Mouse (Mus musculus): ENCODE results near the gene Rab2b. TPM values are rescaled to one million over a fixed set of nuclear protein-coding genes. Genes with fewer than 3 reads are reported as not detected.
A peak's percentile ranks its signal among the peaks of the same experiment; 100 is the strongest.

Rab2b gene
- polyA plus RNA-seq, 1 experiment from 2014 or later = 22.5 TPM

DNA sequence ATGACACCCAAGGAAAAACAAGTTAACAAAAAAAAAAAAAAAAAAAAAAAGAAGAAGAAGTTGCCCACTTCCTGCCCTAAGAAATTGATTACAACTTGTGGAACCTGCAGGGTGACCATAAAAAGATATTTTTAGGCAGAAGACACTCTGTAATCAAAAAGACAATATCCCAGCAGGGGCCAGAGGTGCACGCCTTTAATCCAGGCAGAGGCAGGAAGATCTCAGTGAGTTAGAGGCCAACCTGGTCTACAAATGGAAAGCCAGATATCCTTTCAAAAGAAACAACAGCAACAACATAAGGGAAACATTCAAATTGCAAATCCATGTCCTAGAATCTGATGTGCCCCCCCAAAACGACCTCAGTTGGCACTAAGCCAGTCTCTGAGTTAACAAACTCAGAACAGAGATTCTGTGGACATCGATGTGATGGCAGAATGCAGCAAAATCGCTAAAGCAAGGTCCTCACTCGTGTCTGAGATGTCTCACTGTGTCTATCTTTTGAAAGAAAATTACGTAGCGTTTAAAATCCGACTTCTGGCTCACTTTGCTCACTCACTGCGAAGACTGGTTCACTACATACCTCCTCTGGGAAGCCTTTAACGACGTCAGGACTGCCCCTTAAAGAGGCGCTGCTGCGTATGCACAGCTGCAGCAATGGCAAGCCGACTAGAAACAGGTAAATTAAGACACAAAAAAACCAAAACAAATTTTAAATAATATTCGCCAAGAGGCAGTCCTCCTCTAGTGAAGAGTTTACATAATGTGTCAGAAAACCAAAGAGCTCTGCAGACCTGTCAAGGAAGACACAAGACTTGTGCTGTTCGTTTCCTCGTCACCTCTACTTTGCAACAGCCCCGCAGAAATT, 22.8 kb downstream of the Rab2b start:
- no peaks in the 10 kb centered on the region for H3K9me3 ChIP-seq
- H3K4me1 ChIP-seq = peaks cover 22% of the 10 kb centered on the region
- no peaks in the 10 kb centered on the region for H3K27me3 ChIP-seq (ENCODE audit: poor library complexity, severe bottlenecking)
- peak overlapping the region; percentile 94 for H3K4me3 ChIP-seq
- H3K27ac ChIP-seq = peak overlapping the region; percentile 96
- peaks cover 12% of the 10 kb centered on the region for H3K36me3 ChIP-seq (replicated peaks)
- DNase-seq (ENCODE audit: extremely low spot score, low spot score) = no peak
- WGBS = 10% methylated on average over 18 of the region's 18 CpGs

DNA sequence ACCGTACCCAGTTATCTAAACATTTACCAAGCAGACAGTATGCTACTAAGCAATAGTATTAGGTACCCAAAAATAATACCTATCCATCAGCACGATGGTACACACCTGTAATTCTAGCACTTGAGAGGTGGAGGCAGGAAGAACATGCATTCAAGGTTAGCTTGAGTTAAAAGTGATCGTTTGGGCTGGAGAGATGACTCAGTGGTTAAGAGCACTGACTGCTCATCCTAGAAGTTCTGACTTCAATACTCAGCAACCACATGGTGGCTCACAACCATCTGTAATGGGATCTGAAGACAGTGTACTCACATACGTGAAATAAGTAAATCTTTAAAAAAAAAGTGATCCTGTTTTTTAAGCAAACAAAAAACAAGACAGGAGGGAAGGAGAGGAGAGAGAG, 33.2 kb downstream of the Rab2b start:
- Histone ChIP-seq H3K4me3 (no peak overlapping the region), H3K36me3 (replicated peaks) (peaks cover 14% of the 10 kb centered on the region), H3K9me3 (no peaks in the 10 kb centered on the region), H3K27me3 (ENCODE audit: poor library complexity, severe bottlenecking) (no peaks in the 10 kb centered on the region), H3K27ac (no peak overlapping the region), H3K4me1 (peaks cover 19% of the 10 kb centered on the region)
- WGBS = 78% methylated on average over 4 of the region's 4 CpGs
- no peak for DNase-seq (ENCODE audit: extremely low spot score, low spot score)

DNA sequence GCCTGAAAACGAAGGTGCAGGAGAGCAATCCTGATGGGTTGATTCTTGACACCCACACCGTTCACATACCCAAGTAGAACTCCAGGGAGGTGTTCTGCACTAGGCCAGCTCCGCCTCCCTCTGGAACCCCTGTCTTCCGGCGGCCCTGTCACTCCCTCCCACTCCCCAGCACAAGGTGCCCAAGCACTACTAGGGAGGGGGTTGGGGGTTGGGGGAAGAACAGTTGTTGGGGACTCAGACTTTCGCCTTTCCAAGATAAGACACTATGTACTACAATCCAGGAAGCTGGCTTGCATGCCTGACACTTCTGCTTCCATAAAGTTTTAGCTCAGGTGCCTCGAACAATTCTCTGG, 34.7 kb downstream of the Rab2b start:
- no peaks in the 10 kb centered on the region for H3K9me3 ChIP-seq
- DNase-seq (ENCODE audit: extremely low spot score, low spot score) = no peak
- peaks cover 16% of the 10 kb centered on the region for H3K36me3 ChIP-seq (replicated peaks)
- H3K4me3 ChIP-seq = peak overlapping the region; percentile 86
- H3K4me1 ChIP-seq = peaks cover 19% of the 10 kb centered on the region
- peak overlapping the region; percentile 87 for H3K27ac ChIP-seq
- no peaks in the 10 kb centered on the region for H3K27me3 ChIP-seq (ENCODE audit: poor library complexity, severe bottlenecking)
- WGBS = 13% methylated on average over 7 of the region's 7 CpGs

DNA sequence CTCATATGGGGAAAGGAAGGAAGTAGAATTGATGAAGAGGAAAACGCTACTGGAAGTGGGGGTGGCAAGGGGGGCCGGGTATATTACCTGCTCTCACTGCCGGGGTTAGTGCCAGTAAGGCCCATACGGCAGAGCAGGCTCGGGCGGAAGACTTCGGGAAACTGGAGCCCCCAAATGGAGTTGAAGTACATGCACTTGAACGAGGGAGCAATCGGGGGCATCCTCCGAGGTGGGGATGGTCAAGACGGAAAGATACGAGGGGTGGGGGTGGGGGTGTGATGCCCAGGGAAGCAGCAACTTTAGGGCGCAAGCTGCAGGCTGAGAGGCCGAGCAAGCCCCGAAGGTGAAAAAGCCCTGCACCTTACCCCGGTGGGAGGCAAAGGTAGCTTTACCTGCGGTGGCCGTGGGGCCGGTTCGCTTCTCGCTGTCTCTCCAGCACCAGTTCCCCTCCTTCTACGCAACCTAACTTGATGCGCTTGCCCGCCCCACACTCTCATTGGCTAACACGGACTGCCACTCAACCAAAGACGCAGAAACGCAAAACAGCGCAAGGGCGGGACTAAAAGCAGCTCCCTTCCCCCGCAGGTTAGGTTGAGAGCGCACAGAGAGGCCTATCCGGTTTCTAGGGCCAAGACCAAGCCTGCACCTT, 35.2 kb downstream of the Rab2b start:
- Histone ChIP-seq H3K36me3 (replicated peaks) (peaks cover 15% of the 10 kb centered on the region), H3K4me1 (peaks cover 19% of the 10 kb centered on the region), H3K4me3 (peak overlapping the region; percentile 86), H3K9me3 (no peaks in the 10 kb centered on the region), H3K27ac (peak overlapping the region; percentile 87), H3K27me3 (ENCODE audit: poor library complexity, severe bottlenecking) (no peaks in the 10 kb centered on the region)
- WGBS = under 1% methylated on average over 32 of the region's 32 CpGs
- peak; percentile 98 for DNase-seq (ENCODE audit: extremely low spot score, low spot score)

DNA sequence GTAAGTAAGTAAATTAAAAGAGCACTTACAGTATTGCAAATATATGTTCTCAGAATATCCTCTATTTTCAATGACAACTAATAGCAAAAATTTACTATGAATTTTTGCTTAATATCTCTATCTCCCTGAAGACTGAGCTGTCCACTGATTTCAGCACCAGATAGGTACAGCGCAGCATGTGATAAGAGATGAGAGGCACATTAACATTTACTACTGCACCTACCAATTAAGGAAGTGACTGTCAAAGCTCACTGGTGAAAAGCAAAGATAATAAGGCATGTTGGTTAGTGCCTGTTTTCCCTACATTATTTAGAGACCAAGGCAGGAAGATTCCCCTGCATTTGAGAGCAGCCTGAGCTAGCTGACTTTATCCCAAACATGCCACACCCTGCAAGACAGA, 43.1 kb downstream of the Rab2b start:
- DNase-seq (ENCODE audit: extremely low spot score, low spot score) = no peak
- 100% methylated on average over 1 of the region's 1 CpGs for WGBS
- peaks cover 88% of the 10 kb centered on the region for H3K36me3 ChIP-seq (replicated peaks)
- no peak overlapping the region for H3K27ac ChIP-seq
- no peaks in the 10 kb centered on the region for H3K9me3 ChIP-seq
- H3K4me3 ChIP-seq = no peak overlapping the region
- no peaks in the 10 kb centered on the region for H3K4me1 ChIP-seq
- no peaks in the 10 kb centered on the region for H3K27me3 ChIP-seq (ENCODE audit: poor library complexity, severe bottlenecking)

DNA sequence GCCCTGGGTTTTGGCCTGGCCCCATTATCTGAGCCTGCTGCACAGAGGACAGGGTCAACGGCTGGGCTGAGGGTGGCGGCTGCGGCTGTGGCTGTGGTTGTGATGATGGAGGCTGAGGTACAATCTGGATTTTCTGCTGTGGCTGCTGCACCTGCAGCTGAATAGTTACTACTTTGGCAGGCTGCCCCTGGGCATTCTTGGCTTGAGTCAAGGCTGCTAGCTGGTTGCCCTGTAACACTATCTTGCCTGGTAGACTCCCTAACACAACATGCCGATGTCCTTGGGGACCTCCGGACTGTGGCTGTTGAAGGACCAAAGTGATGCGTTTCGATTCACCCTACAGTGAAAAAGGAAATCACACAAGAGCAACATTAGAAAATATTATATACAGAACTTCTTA, 44.2 kb downstream of the Rab2b start:
- no peaks in the 10 kb centered on the region for H3K9me3 ChIP-seq
- no peaks in the 10 kb centered on the region for H3K4me1 ChIP-seq
- peaks cover 89% of the 10 kb centered on the region for H3K36me3 ChIP-seq (replicated peaks)
- H3K4me3 ChIP-seq = no peak overlapping the region
- DNase-seq (ENCODE audit: extremely low spot score, low spot score) = no peak
- WGBS = 89% methylated on average over 7 of the region's 7 CpGs
- no peaks in the 10 kb centered on the region for H3K27me3 ChIP-seq (ENCODE audit: poor library complexity, severe bottlenecking)
- no peak overlapping the region for H3K27ac ChIP-seq

DNA sequence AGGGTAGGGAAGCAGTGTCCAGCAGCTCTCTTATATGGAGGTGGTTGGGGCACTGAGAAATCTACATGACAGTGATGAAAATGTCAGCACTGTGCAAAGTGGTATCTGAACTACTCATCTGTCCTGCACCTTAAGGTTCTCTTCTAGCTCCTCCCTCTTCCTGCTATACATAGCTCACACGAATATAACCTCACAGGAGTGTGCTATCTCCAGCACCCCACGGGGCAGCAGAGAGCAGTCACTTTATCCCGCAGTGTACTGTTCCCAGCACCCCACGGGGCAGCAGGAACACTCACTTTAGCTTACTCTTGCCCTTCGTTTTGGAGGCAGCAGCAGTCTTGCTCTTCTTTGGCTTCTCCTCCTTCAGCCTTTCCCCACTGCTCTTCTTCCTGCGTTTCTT, 47.1 kb downstream of the Rab2b start:
- no peak overlapping the region for H3K4me3 ChIP-seq
- 88% methylated on average over 6 of the region's 6 CpGs for WGBS
- H3K36me3 ChIP-seq (replicated peaks) = peaks cover 100% of the 10 kb centered on the region
- no peak overlapping the region for H3K27ac ChIP-seq
- no peaks in the 10 kb centered on the region for H3K4me1 ChIP-seq
- no peaks in the 10 kb centered on the region for H3K9me3 ChIP-seq
- DNase-seq (ENCODE audit: extremely low spot score, low spot score) = no peak
- H3K27me3 ChIP-seq (ENCODE audit: poor library complexity, severe bottlenecking) = no peaks in the 10 kb centered on the region

DNA sequence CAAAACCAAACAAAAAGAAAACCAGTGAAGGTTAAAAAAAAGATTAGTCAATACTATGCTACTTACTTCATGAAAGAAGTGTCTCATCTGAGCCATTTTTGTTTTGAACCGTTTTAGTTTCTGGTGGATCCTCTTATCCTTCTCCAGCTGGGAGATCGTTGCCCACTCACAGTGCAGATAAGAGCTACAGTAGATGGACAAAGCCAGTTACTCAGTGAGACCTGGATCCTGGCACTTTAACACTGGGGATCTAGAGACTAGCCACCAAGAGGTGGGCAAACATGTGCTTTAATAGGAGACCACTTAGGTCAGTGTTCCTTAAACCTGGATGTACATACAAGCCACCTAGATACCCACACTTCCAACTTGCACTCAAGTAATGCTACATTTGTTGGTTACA, 53.4 kb downstream of the Rab2b start:
- 92% methylated on average over 2 of the region's 2 CpGs for WGBS
- H3K27me3 ChIP-seq (ENCODE audit: poor library complexity, severe bottlenecking) = no peaks in the 10 kb centered on the region
- H3K36me3 ChIP-seq (replicated peaks) = peaks cover 100% of the 10 kb centered on the region
- no peak overlapping the region for H3K4me3 ChIP-seq
- no peaks in the 10 kb centered on the region for H3K9me3 ChIP-seq
- H3K27ac ChIP-seq = no peak overlapping the region
- DNase-seq (ENCODE audit: extremely low spot score, low spot score) = no peak
- no peaks in the 10 kb centered on the region for H3K4me1 ChIP-seq

DNA sequence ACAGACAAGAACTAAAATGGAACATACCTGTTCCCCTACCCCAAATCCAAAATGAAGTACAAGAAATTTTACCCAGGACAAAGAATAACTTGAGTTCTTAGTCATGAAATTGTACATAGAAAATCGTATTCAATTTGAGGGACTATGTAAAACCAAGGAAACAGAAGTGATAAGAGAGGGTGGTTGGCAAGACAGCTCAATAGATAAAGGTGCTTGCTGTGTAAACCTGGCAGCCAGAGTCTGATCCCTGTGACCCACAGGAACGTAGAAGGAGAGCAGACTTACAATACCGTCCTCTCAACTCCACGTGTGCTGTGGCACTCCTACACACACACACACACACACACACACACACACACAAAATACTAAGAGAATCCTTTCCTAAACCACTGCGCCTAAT, 62.1 kb downstream of the Rab2b start:
- Histone ChIP-seq H3K36me3 (replicated peaks) (peaks cover 100% of the 10 kb centered on the region), H3K27ac (no peak overlapping the region), H3K4me1 (no peaks in the 10 kb centered on the region), H3K4me3 (no peak overlapping the region), H3K9me3 (no peaks in the 10 kb centered on the region), H3K27me3 (ENCODE audit: poor library complexity, severe bottlenecking) (no peaks in the 10 kb centered on the region)
- DNase-seq (ENCODE audit: extremely low spot score, low spot score) = no peak
- 91% methylated on average over 5 of the region's 5 CpGs for WGBS

Other genes starting within 250 kb of the Rab2b start
- not detected in 2 replicates for gene Olfr221, start 237.1 kb downstream of the Rab2b start, polyA plus RNA-seq (2016; fragmentation: Nextera tagmentation; extraction: Ambion mirVana)
- 894 and 948 TPM in 2 replicates for gene Hnrnpc, start 175.5 kb downstream of the Rab2b start, polyA plus RNA-seq (2016; fragmentation: Nextera tagmentation; extraction: Ambion mirVana)
- 130 and 134 TPM in 2 replicates for gene Rpgrip1, start 168.8 kb downstream of the Rab2b start, polyA plus RNA-seq (2016; fragmentation: Nextera tagmentation; extraction: Ambion mirVana)
- 99.4 and 104 TPM in 2 replicates for gene Supt16, start 82.1 kb downstream of the Rab2b start, polyA plus RNA-seq (2016; fragmentation: Nextera tagmentation; extraction: Ambion mirVana)
- 46.5 and 46.7 TPM in 2 replicates for gene Chd8, start 21.8 kb downstream of the Rab2b start, polyA plus RNA-seq (2016; fragmentation: Nextera tagmentation; extraction: Ambion mirVana)
- 53.4 and 56.6 TPM in 2 replicates for gene Tox4, start 399 bp downstream of the Rab2b start, polyA plus RNA-seq (2016; fragmentation: Nextera tagmentation; extraction: Ambion mirVana)
- 64.4 and 69.9 TPM in 2 replicates for gene Mettl3, start 25.6 kb upstream of the Rab2b start, polyA plus RNA-seq (2016; fragmentation: Nextera tagmentation; extraction: Ambion mirVana)
- 73.2 and 82.1 TPM in 2 replicates for gene Sall2, start 49.2 kb upstream of the Rab2b start, polyA plus RNA-seq (2016; fragmentation: Nextera tagmentation; extraction: Ambion mirVana)
- not detected in 2 replicates for gene Olfr1513, start 76.9 kb upstream of the Rab2b start, polyA plus RNA-seq (2016; fragmentation: Nextera tagmentation; extraction: Ambion mirVana)
- 0.15 TPM in 1 of 2 replicates, not detected in the other for gene Olfr1512, start 99.6 kb upstream of the Rab2b start, polyA plus RNA-seq (2016; fragmentation: Nextera tagmentation; extraction: Ambion mirVana)
- gene Olfr1511, start 117.8 kb upstream of the Rab2b start, polyA plus RNA-seq (2016; fragmentation: Nextera tagmentation; extraction: Ambion mirVana) = 0.14 and 0.19 TPM in 2 replicates
- gene Olfr1510, start 134.8 kb upstream of the Rab2b start, polyA plus RNA-seq (2016; fragmentation: Nextera tagmentation; extraction: Ambion mirVana) = not detected in 2 replicates
- not detected in 2 replicates for gene Olfr1509, start 163.4 kb upstream of the Rab2b start, polyA plus RNA-seq (2016; fragmentation: Nextera tagmentation; extraction: Ambion mirVana)
- gene Olfr1508, start 187.9 kb upstream of the Rab2b start, polyA plus RNA-seq (2016; fragmentation: Nextera tagmentation; extraction: Ambion mirVana) = not detected in 2 replicates
- gene Olfr1507, start 216.2 kb upstream of the Rab2b start, polyA plus RNA-seq (2016; fragmentation: Nextera tagmentation; extraction: Ambion mirVana) = not detected in 2 replicates